Mouse (Mus musculus): ENCODE results near the gene Glis3. TPM values are rescaled to one million over a fixed set of nuclear protein-coding genes. Genes with fewer than 3 reads are reported as not detected.

Glis3 gene
- total and polyA plus RNA-seq, 3 experiments = not detected

DNA sequence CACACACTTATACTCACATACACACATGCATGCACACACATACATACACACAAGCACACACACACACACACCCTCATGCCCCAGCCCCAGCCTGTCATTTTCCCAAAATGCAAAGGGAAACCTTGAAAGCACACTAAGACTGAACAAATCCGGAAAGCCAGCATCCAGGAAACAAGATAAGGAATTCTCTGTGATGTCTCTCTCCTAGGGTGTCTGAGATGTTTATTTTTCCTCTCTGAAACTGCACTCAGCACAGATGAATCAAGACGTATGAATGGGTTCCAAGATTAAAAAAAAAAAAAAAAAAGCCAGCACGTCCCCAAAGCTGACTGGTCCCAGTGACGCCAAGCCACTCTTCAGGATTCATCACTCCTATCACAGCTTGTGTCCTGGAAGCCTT, 85.7 kb downstream of the Glis3 start (continued):
- no peak for TF ChIP-seq TCF12 (IDR thresholded peaks at IDR 0.05; ENCODE audit: low read depth, low read length)

DNA sequence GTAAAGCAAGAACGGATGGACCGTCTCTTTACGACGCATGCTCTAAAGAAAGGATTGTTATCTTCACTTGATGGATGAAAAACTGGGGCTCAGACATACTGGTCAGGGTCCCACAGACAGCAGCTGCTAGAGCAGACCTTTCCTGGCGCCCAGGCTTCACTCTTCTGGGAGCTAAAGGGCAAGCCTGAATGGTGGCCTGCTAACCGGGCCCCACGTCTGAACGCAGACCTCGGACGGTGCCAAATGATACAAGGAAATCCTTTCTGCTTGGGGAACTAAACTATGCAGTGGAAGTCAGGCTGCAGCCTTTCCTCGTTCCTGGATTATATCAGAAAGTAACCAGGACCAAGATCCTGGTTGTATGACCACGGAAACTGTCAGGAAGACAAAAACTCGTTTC, 86.9 kb downstream of the Glis3 start:
- no peak overlapping the region for H3K27ac ChIP-seq (ENCODE audit: control insufficient read depth, low read depth, low read length)
- no peak overlapping the region for H3K9ac ChIP-seq (ENCODE audit: control insufficient read depth, low read depth, low read length, poor library complexity, severe bottlenecking)
- no peak overlapping the region for H3K4me3 ChIP-seq (ENCODE audit: control insufficient read depth in 1 of 2, insufficient read depth in 1 of 2, low read depth in 2 of 2, low read length in 2 of 2)
- DNase-seq (ENCODE audit: low read depth, low spot score) = no peak
- no peaks in the 10 kb centered on the region for H3K79me2 ChIP-seq (ENCODE audit: control insufficient read depth, insufficient read depth, low read length, poor library complexity)
- no peak for TF ChIP-seq ZKSCAN1 (IDR thresholded peaks at IDR 0.05; ENCODE audit: low read depth, low read length)
- TF ChIP-seq MXI1 (IDR thresholded peaks at IDR 0.05; ENCODE audit: low read depth, low read length) = no peak
- TF ChIP-seq RAD21 (IDR thresholded peaks at IDR 0.05; ENCODE audit: low read depth, low read length) = no peak
- TF ChIP-seq RCOR1 (IDR thresholded peaks at IDR 0.05; ENCODE audit: low read depth, low read length) = no peak
- no peak for TF ChIP-seq ZC3H11A (IDR thresholded peaks at IDR 0.05; ENCODE audit: low read depth, low read length)
- no peak for TF ChIP-seq POLR2AphosphoS5 (IDR thresholded peaks at IDR 0.05; ENCODE audit: borderline replicate concordance, low read depth, low read length)
- no peak for TF ChIP-seq MAZ (IDR thresholded peaks at IDR 0.05; ENCODE audit: low read depth, low read length)
- TF ChIP-seq UBTF (IDR thresholded peaks at IDR 0.05; ENCODE audit: borderline replicate concordance, insufficient read depth, low read depth, low read length) = no peak
- TF ChIP-seq ETS1 (IDR thresholded peaks at IDR 0.05; ENCODE audit: low read depth, low read length) = no peak
- no peak for TF ChIP-seq USF2 (IDR thresholded peaks at IDR 0.05; ENCODE audit: borderline replicate concordance in 1 of 2, insufficient read depth in 1 of 2, low read depth in 1 of 2, low read length in 2 of 2)
- TF ChIP-seq GATA1 (IDR thresholded peaks at IDR 0.05; ENCODE audit: low read depth, low read length) = no peak
- no peak for TF ChIP-seq USF1 (IDR thresholded peaks at IDR 0.05; ENCODE audit: low read depth, low read length)
- no peak for TF ChIP-seq HCFC1 (IDR thresholded peaks at IDR 0.05; ENCODE audit: low read depth, low read length)
- TF ChIP-seq ELF1 (IDR thresholded peaks at IDR 0.05; ENCODE audit: low read depth, low read length) = no peak
- no peak for TF ChIP-seq MAFK (IDR thresholded peaks at IDR 0.05; ENCODE audit: borderline replicate concordance, low read depth, low read length)
- H3K27me3 ChIP-seq (ENCODE audit: control insufficient read depth in 1 of 2, insufficient read depth in 2 of 2, low read length in 2 of 2) = no peaks in the 10 kb centered on the region
- no peaks in the 10 kb centered on the region for H3K36me3 ChIP-seq (ENCODE audit: control insufficient read depth in 1 of 2, insufficient read depth in 2 of 2, low read length in 2 of 2)
- H3K4me1 ChIP-seq (ENCODE audit: control insufficient read depth in 1 of 2, insufficient read depth in 2 of 2, low read length in 2 of 2) = no peaks in the 10 kb centered on the region
- H3K9me3 ChIP-seq (replicated peaks; ENCODE audit: insufficient read depth, low read length) = no peaks in the 10 kb centered on the region

DNA sequence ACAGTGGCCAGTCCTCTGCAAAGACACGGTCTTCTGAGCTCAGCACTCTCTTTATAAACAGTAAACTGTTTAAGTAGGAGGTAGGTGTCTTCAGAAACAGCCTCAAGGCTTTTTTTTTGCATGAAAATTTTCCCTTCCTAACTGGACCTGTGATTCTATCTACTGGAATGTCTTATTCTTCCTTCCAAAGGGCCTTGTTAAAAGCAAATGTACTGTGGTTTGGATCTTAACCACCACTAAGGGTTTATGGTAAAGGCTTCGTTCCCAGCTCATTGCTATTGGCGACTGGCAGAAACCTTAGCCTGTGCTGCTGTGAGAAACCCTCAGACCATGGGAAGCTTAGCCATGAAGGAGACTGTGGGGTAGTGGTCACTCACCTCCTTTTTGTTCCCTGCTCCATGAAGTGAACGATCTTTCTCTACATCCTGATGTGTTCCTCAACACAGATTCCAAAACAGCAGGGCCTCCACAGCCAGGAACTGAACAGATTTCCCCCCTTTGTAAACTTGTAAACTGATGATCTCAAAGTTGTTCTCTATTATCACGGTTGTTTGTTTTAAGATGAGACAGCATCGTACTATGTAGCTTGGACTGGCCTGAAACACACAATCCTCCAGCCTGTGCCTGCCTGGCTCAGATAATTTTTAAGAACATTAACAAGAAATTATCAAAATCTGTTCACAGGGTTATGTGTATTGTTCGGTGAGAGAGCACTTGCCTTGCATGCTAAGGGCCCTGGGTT, 88.0 kb downstream of the Glis3 start:
- no peaks in the 10 kb centered on the region for H3K27me3 ChIP-seq (ENCODE audit: control insufficient read depth in 1 of 2, insufficient read depth in 2 of 2, low read length in 2 of 2)
- no peak for DNase-seq (ENCODE audit: low read depth, low spot score)
- no peaks in the 10 kb centered on the region for H3K9me3 ChIP-seq (replicated peaks; ENCODE audit: insufficient read depth, low read length)
- H3K27ac ChIP-seq (ENCODE audit: control insufficient read depth, low read depth, low read length) = no peak overlapping the region
- H3K79me2 ChIP-seq (ENCODE audit: control insufficient read depth, insufficient read depth, low read length, poor library complexity) = no peaks in the 10 kb centered on the region
- TF ChIP-seq MAFK (IDR thresholded peaks at IDR 0.05; ENCODE audit: borderline replicate concordance, low read depth, low read length) (no peak), SMC3 (IDR thresholded peaks at IDR 0.05; ENCODE audit: low read depth, low read length) (no peak), CHD1 (IDR thresholded peaks at IDR 0.05; ENCODE audit: low read depth, low read length) (no peak), TAL1 (IDR thresholded peaks at IDR 0.05; ENCODE audit: low read length) (no peak), ZNF384 (IDR thresholded peaks at IDR 0.05; ENCODE audit: low read depth, low read length) (no peak), ZC3H11A (IDR thresholded peaks at IDR 0.05; ENCODE audit: low read depth, low read length) (no peak), UBTF (IDR thresholded peaks at IDR 0.05; ENCODE audit: borderline replicate concordance, insufficient read depth, low read depth, low read length) (no peak), MYB (IDR thresholded peaks at IDR 0.05; ENCODE audit: low read depth, low read length) (no peak), GABPA (IDR thresholded peaks at IDR 0.05; ENCODE audit: low read depth, low read length) (no peak), EP300 (IDR thresholded peaks at IDR 0.05; ENCODE audit: low read depth in 1 of 2, low read length in 2 of 2) (no peak), USF2 (IDR thresholded peaks at IDR 0.05; ENCODE audit: borderline replicate concordance in 1 of 2, insufficient read depth in 1 of 2, low read depth in 1 of 2, low read length in 2 of 2) (no peak), RCOR1 (IDR thresholded peaks at IDR 0.05; ENCODE audit: low read depth, low read length) (no peak), MEF2A (IDR thresholded peaks at IDR 0.05; ENCODE audit: extremely low read depth, insufficient replicate concordance, low read depth, low read length, poor library complexity, severe bottlenecking) (no peak), MAZ (IDR thresholded peaks at IDR 0.05; ENCODE audit: low read depth, low read length) (no peak), E2F4 (IDR thresholded peaks at IDR 0.05; ENCODE audit: borderline replicate concordance, low read depth, low read length) (no peak)
- H3K4me3 ChIP-seq (ENCODE audit: control insufficient read depth in 1 of 2, insufficient read depth in 1 of 2, low read depth in 2 of 2, low read length in 2 of 2) = no peak overlapping the region
- H3K36me3 ChIP-seq (ENCODE audit: control insufficient read depth in 1 of 2, insufficient read depth in 2 of 2, low read length in 2 of 2) = no peaks in the 10 kb centered on the region
- H3K4me1 ChIP-seq (ENCODE audit: control insufficient read depth in 1 of 2, insufficient read depth in 2 of 2, low read length in 2 of 2) = no peaks in the 10 kb centered on the region
- H3K9ac ChIP-seq (ENCODE audit: control insufficient read depth, low read depth, low read length, poor library complexity, severe bottlenecking) = no peak overlapping the region

Data from MEL (cell line).